Mouse (Mus musculus) embryonic facial prominence, embryonic 13.5 days (tissue): ENCODE measurements around the gene Ptma. TPM values are rescaled to one million over a fixed set of nuclear protein-coding genes. Genes with fewer than 3 reads are reported as not detected.
"Not testable (repeated sequence)": the region's sequence is repeated elsewhere in the genome, so short reads cannot be mapped to it uniquely, and the experiment has no call there.

ENCODE experiments used
- ATAC-seq: fragments of 200-750 bp; cut with Nextera tagmentation; 2 replicates; pipeline ENCODE4 v1.8.0; 2017; ENCODE audit warnings: low read depth; ENCODE audit not compliant: insufficient number of reproducible peaks, insufficient read depth, low FRiP score, low TSS enrichment
- H3K27ac ChIP-seq: fragments of 300-500 bp; sonication (generic); 2 replicates; pipeline ENCODE4 v1.5.1; 2015; ENCODE audit warnings: moderate library complexity, mild to moderate bottlenecking, inconsistent platforms
- H3K27me3 ChIP-seq: fragments of 300-500 bp; sonication (generic); 2 replicates; pipeline ENCODE4 v1.6.1; 2015; ENCODE audit warnings: mild to moderate bottlenecking, inconsistent platforms
- H3K36me3 ChIP-seq: fragments of 300-500 bp; sonication (generic); 2 replicates; pipeline ENCODE4 v1.6.1; 2015; ENCODE audit warnings: mild to moderate bottlenecking, inconsistent platforms
- H3K4me1 ChIP-seq: fragments of 300-500 bp; sonication (generic); 2 replicates; pipeline ENCODE4 v1.6.1; 2015; ENCODE audit warnings: inconsistent platforms
- H3K4me2 ChIP-seq: fragments of 300-500 bp; sonication (generic); 2 replicates; pipeline ENCODE4 v1.6.1; 2015; ENCODE audit warnings: moderate library complexity, mild to moderate bottlenecking, inconsistent platforms
- H3K4me3 ChIP-seq: fragments of 300-500 bp; sonication (generic); 2 replicates; pipeline ENCODE4 v1.5.1; 2015; ENCODE audit warnings: mild to moderate bottlenecking, inconsistent platforms
- H3K9ac ChIP-seq: fragments of 300-500 bp; sonication (generic); 2 replicates; pipeline ENCODE4 v1.6.1; 2015; ENCODE audit warnings: mild to moderate bottlenecking, inconsistent platforms
- H3K9me3 ChIP-seq: fragments of 300-500 bp; sonication (generic); 2 replicates; pipeline ENCODE4 v1.6.1; 2016; ENCODE audit warnings: inconsistent platforms
- WGBS: fragments of 180-500 bp; shearing (Covaris S2); methylation state at CpG from one replicate; pipeline ENCODE4 v1.1.7; 2015; ENCODE audit warnings: mixed read lengths; 5-methylcytosine and 5-hydroxymethylcytosine counted together
- polyA plus RNA-seq: library from polyadenylated mRNA; unstranded; fragments of >200 nt; fragmentation: Nextera tagmentation; extraction: Ambion mirVana; gene quantifications from 2 replicates; pipeline ENCODE4 v1.2.1, GENCODE M21; 2015

Ptma gene
- polyA plus RNA-seq, 1 experiment from 2014 or later = 3,278 TPM

- peaks cover 28% of the 10 kb centered on the region for H3K4me1 ChIP-seq
- peak overlapping the region; percentile 40; the same call in 1 of the 2 replicates for H3K4me2 ChIP-seq
- no peaks in the 10 kb centered on the region for H3K27me3 ChIP-seq
- H3K9ac ChIP-seq = no peak overlapping the region
- ATAC-seq = peak; percentile 57; the same call in 1 of the 2 replicates
- H3K27ac ChIP-seq = peak overlapping the region; percentile 65; the same call in 1 of the 2 replicates
- H3K4me3 ChIP-seq = no peak overlapping the region
- no peaks in the 10 kb centered on the region for H3K9me3 ChIP-seq
- WGBS = 24% methylated on average over 11 of the region's 11 CpGs
- peaks cover 38% of the 10 kb centered on the region for H3K36me3 ChIP-seq
These were observed 6.0 kb downstream of the Ptma start for GRCm38 (mm10) chr1:86532362-86533051.

- Histone ChIP-seq H3K9me3 (no peaks in the 10 kb centered on the region), H3K36me3 (peaks cover 33% of the 10 kb centered on the region), H3K9ac (no peak overlapping the region), H3K27ac (no peak overlapping the region), H3K4me1 (peaks cover 28% of the 10 kb centered on the region), H3K4me3 (no peak overlapping the region), H3K4me2 (no peak overlapping the region), H3K27me3 (no peaks in the 10 kb centered on the region)
- no peak for ATAC-seq
- 85% methylated on average over 6 of the region's 6 CpGs for WGBS
These were observed 7.0 kb downstream of the Ptma start for GRCm38 (mm10) chr1:86533411-86534130.

GRCm38 (mm10) chr1:86538383-86538782 is 11.9 kb downstream of the Ptma start:
- H3K27me3 ChIP-seq = no peaks in the 10 kb centered on the region
- no peaks in the 10 kb centered on the region for H3K4me1 ChIP-seq
- peaks cover 31% of the 10 kb centered on the region for H3K36me3 ChIP-seq
- no peak overlapping the region for H3K9ac ChIP-seq
- no peak for ATAC-seq
- H3K9me3 ChIP-seq = no peaks in the 10 kb centered on the region
- 57% methylated on average over 3 of the region's 3 CpGs for WGBS
- no peak overlapping the region for H3K27ac ChIP-seq
- no peak overlapping the region for H3K4me3 ChIP-seq
- H3K4me2 ChIP-seq = no peak overlapping the region

- peaks cover 37% of the 10 kb centered on the region for H3K36me3 ChIP-seq
- not testable (repeated sequence) for H3K9ac ChIP-seq, ATAC-seq, H3K4me3 ChIP-seq, H3K27ac ChIP-seq, H3K9me3 ChIP-seq, H3K4me2 ChIP-seq, H3K27me3 ChIP-seq, H3K4me1 ChIP-seq
- 92% methylated on average over 12 of the region's 12 CpGs for WGBS
These were observed 13.1 kb downstream of the Ptma start for GRCm38 (mm10) chr1:86539583-86539982.

GRCm38 (mm10) chr1:86542584-86542983 is 16.1 kb downstream of the Ptma start:
- no peak for ATAC-seq
- Histone ChIP-seq H3K27ac (no peak overlapping the region), H3K4me2 (no peak overlapping the region), H3K9me3 (no peaks in the 10 kb centered on the region), H3K36me3 (peaks cover 62% of the 10 kb centered on the region), H3K4me1 (no peaks in the 10 kb centered on the region), H3K9ac (no peak overlapping the region), H3K4me3 (no peak overlapping the region), H3K27me3 (no peaks in the 10 kb centered on the region)
- WGBS = 90% methylated on average over 2 of the region's 2 CpGs

- H3K36me3 ChIP-seq = peaks cover 65% of the 10 kb centered on the region
- ATAC-seq = no peak
These were observed 20.3 kb downstream of the Ptma start for GRCm38 (mm10) chr1:86546797-86547196.

GRCm38 (mm10) chr1:86551299-86551698 is 24.8 kb downstream of the Ptma start:
- 77% methylated on average over 4 of the region's 4 CpGs for whole genome bisulfite sequencing
- no peak for ATAC-seq
- Histone ChIP-seq H3K9me3 (no peaks in the 10 kb centered on the region), H3K4me3 (no peak overlapping the region), H3K27me3 (no peaks in the 10 kb centered on the region), H3K9ac (no peak overlapping the region), H3K27ac (no peak overlapping the region), H3K4me1 (no peaks in the 10 kb centered on the region), H3K36me3 (peaks cover 24% of the 10 kb centered on the region), H3K4me2 (no peak overlapping the region)

More at GRCm38 (mm10) chr1:86546797-86547196, 20.3 kb downstream of the Ptma start:
- Histone ChIP-seq H3K9ac (no peak overlapping the region), H3K27me3 (no peaks in the 10 kb centered on the region), H3K9me3 (no peaks in the 10 kb centered on the region), H3K4me1 (no peaks in the 10 kb centered on the region), H3K27ac (no peak overlapping the region), H3K4me2 (no peak overlapping the region), H3K4me3 (no peak overlapping the region)
- WGBS = 69% methylated on average over 3 of the region's 3 CpGs

- WGBS = 44% methylated on average over 2 of the region's 2 CpGs
- ATAC-seq = no peak
These were observed 25.4 kb downstream of the Ptma start for GRCm38 (mm10) chr1:86551877-86552276.

GRCm38 (mm10) chr1:86555665-86556064 is 29.1 kb downstream of the Ptma start:
- no peaks in the 10 kb centered on the region; the same call in 1 of the 2 replicates for H3K4me1 ChIP-seq
- ATAC-seq = no peak
- peaks cover 18% of the 10 kb centered on the region for H3K36me3 ChIP-seq
- 85% methylated on average over 3 of the region's 3 CpGs for WGBS
- no peak overlapping the region for H3K27ac ChIP-seq
- H3K9ac ChIP-seq = no peak overlapping the region
- H3K27me3 ChIP-seq = no peaks in the 10 kb centered on the region
- H3K4me3 ChIP-seq = no peak overlapping the region
- H3K9me3 ChIP-seq = no peaks in the 10 kb centered on the region
- H3K4me2 ChIP-seq = no peak overlapping the region

More at GRCm38 (mm10) chr1:86551877-86552276, 25.4 kb downstream of the Ptma start:
- no peaks in the 10 kb centered on the region for H3K9me3 ChIP-seq
- H3K4me2 ChIP-seq = no peak overlapping the region
- H3K36me3 ChIP-seq = peaks cover 22% of the 10 kb centered on the region
- no peak overlapping the region for H3K4me3 ChIP-seq
- no peaks in the 10 kb centered on the region for H3K27me3 ChIP-seq
- H3K9ac ChIP-seq = no peak overlapping the region
- no peaks in the 10 kb centered on the region for H3K4me1 ChIP-seq
- H3K27ac ChIP-seq = no peak overlapping the region

GRCm38 (mm10) chr1:86557872-86558271 is 31.3 kb downstream of the Ptma start:
- ATAC-seq = no peak
- WGBS = 57% methylated on average over 7 of the region's 7 CpGs
- H3K9ac ChIP-seq = no peak overlapping the region

GRCm38 (mm10) chr1:86559232-86559631 is 32.7 kb downstream of the Ptma start:
- H3K4me2 ChIP-seq = no peak overlapping the region
- H3K27me3 ChIP-seq = no peaks in the 10 kb centered on the region
- 93% methylated on average over 3 of the region's 3 CpGs for WGBS
- H3K27ac ChIP-seq = no peak overlapping the region
- H3K9ac ChIP-seq = no peak overlapping the region
- peaks cover 44% of the 10 kb centered on the region for H3K36me3 ChIP-seq
- no peak for ATAC-seq
- no peaks in the 10 kb centered on the region; the same call in 1 of the 2 replicates for H3K4me1 ChIP-seq
- H3K4me3 ChIP-seq = no peak overlapping the region
- no peaks in the 10 kb centered on the region for H3K9me3 ChIP-seq

More at GRCm38 (mm10) chr1:86557872-86558271, 31.3 kb downstream of the Ptma start:
- Histone ChIP-seq H3K36me3 (peaks cover 30% of the 10 kb centered on the region), H3K9me3 (no peaks in the 10 kb centered on the region), H3K4me1 (no peaks in the 10 kb centered on the region; the same call in 1 of the 2 replicates), H3K4me3 (no peak overlapping the region), H3K27me3 (no peaks in the 10 kb centered on the region), H3K27ac (no peak overlapping the region), H3K4me2 (no peak overlapping the region)

GRCm38 (mm10) chr1:86562663-86563062 is 36.1 kb downstream of the Ptma start:
- H3K9me3 ChIP-seq = no peaks in the 10 kb centered on the region

More at GRCm38 (mm10) chr1:86562663-86563062, 36.1 kb downstream of the Ptma start:
- Histone ChIP-seq H3K27me3 (no peaks in the 10 kb centered on the region), H3K36me3 (peaks cover 40% of the 10 kb centered on the region), H3K4me3 (no peak overlapping the region), H3K9ac (no peak overlapping the region), H3K27ac (no peak overlapping the region), H3K4me1 (no peaks in the 10 kb centered on the region; the same call in 1 of the 2 replicates), H3K4me2 (no peak overlapping the region)
- ATAC-seq = no peak
- WGBS = 79% methylated on average over 2 of the region's 2 CpGs
